In genomic region chr6:86827432-86827831, GRCm38 (mm10) we compare ENCODE assay signal across 15 mouse cellular contexts. TPM values are rescaled to one million over a fixed set of nuclear protein-coding genes. Genes with fewer than 3 reads are reported as not detected.
DNase-seq lines count a peak whose midpoint lies in the region; ATAC-seq and TF ChIP-seq lines count a peak whose summit lies in the region.
"Had no signal": no experiment of that assay in that cellular context is flagged by ENCODE, and none has a peak within 500 bp of the region (broad histone marks: within the 10 kb centered on the region; RNA-seq: fewer than 3 reads in every experiment).

No protein-coding gene starts in this region.

- TF ChIP-seq RAD21 in CH12.LX (IDR thresholded peaks at IDR 0.05; ENCODE audit: low read depth, low read length), result peak; percentile 30

- dilution Hi-C loops in CH12.LX (cut with MboI; ENCODE audit: extremely low pct_ligation_motif_present, extremely low pct_unique_long_range_greater_than_20kb, low sequenced_read_pairs), result no loop called here

- in situ Hi-C loops in CH12.LX (cut with MboI; ENCODE audit: low pct_ligation_motif_present, low pct_unique_long_range_greater_than_20kb, low sequenced_read_pairs), result no loop called here

- no peak overlapping the region for H3K4me2 ChIP-seq in liver, embryonic 11.5 days
- no peak overlapping the region for H3K4me2 ChIP-seq in CH12.LX (ENCODE audit: insufficient read depth, low read depth, poor library complexity, severe bottlenecking)
- no peak overlapping the region for H3K4me2 ChIP-seq in midbrain, embryonic 11.5 days
- H3K4me2 ChIP-seq: forebrain, embryonic 15.5 days; liver, embryonic 15.5 days; neural tube, embryonic 12.5 days had no signal

- no peak for DNase-seq in liver, adult 2 months (ENCODE audit: extremely low read depth, low read depth, low spot score)
- DNase-seq in liver, embryonic 11.5 days (ENCODE audit: low spot score), result no peak
- DNase-seq in CH12.LX (ENCODE audit: extremely low read depth) (no peak), NIH3T3 (ENCODE audit: low read depth) (peak; percentile 58)
- DNase-seq in splenic B cell, adult 2 months (ENCODE audit: low read depth, low spot score), result peak; percentile 58
- DNase-seq in right cerebral cortex, adult 18-20 months, result no peak
- no peak for DNase-seq in midbrain, embryonic 11.5 days (ENCODE audit: low spot score, missing footprints)
- DNase-seq: cerebellum, adult 9-11 months; gastrocnemius, postnatal 14 days; right cerebral cortex, postnatal 14 days had no signal

- no peak overlapping the region for H3K9ac ChIP-seq in liver, adult 2 months (ENCODE audit: low read depth, low read length)
- H3K9ac ChIP-seq in liver, embryonic 11.5 days (ENCODE audit: low read depth, low read length), result no peak overlapping the region
- no peak overlapping the region for H3K9ac ChIP-seq in CH12.LX (ENCODE audit: insufficient read depth, low read depth)
- no peak overlapping the region for H3K9ac ChIP-seq in midbrain, embryonic 11.5 days (ENCODE audit: low read length)
- H3K9ac ChIP-seq: forebrain, embryonic 15.5 days; liver, embryonic 15.5 days; neural tube, embryonic 12.5 days had no signal

- no peak for TF ChIP-seq EP300 in CH12.LX (IDR thresholded peaks at IDR 0.05; ENCODE audit: low read length)

- no peaks in the 10 kb centered on the region for H3K79me2 ChIP-seq in liver, adult 2 months (ENCODE audit: control insufficient read depth, insufficient read depth, low read length)
- H3K79me2 ChIP-seq in CH12.LX (replicated peaks; ENCODE audit: control insufficient read depth, extremely low read depth, insufficient read depth, poor library complexity, severe bottlenecking), result no peaks in the 10 kb centered on the region

- H3K4me3 ChIP-seq in liver, adult 2 months (ENCODE audit: insufficient read depth, low read depth, low read length), result no peak overlapping the region
- H3K4me3 ChIP-seq in liver, embryonic 11.5 days (ENCODE audit: low read depth, low read length), result no peak overlapping the region
- no peak overlapping the region for H3K4me3 ChIP-seq in CH12.LX (replicated peaks in 1 of 3; ENCODE audit: low read depth in 2 of 3, low read length in 2 of 3, poor library complexity in 1 of 3)
- H3K4me3 ChIP-seq in midbrain, embryonic 11.5 days (ENCODE audit: low read depth, low read length), result no peak overlapping the region
- H3K4me3 ChIP-seq: forebrain, embryonic 15.5 days; liver, embryonic 15.5 days; midbrain, embryonic 10.5 days; neural tube, embryonic 12.5 days had no signal

- no peaks in the 10 kb centered on the region for H3K36me3 ChIP-seq in liver, adult 2 months (ENCODE audit: control insufficient read depth, insufficient read depth, low read length)
- no peaks in the 10 kb centered on the region for H3K36me3 ChIP-seq in liver, embryonic 11.5 days (ENCODE audit: control insufficient read depth, insufficient read depth, low read length)
- H3K36me3 ChIP-seq in CH12.LX (replicated peaks in 1 of 2; ENCODE audit: control insufficient read depth in 1 of 2, insufficient read depth in 1 of 2, low read length in 1 of 2), result no peaks in the 10 kb centered on the region
- H3K36me3 ChIP-seq in splenic B cell, adult 2 months (ENCODE audit: control insufficient read depth, insufficient read depth, low read length, poor library complexity, severe bottlenecking), result no peaks in the 10 kb centered on the region
- H3K36me3 ChIP-seq in midbrain, embryonic 11.5 days (ENCODE audit: control insufficient read depth, insufficient read depth, low read length), result no peaks in the 10 kb centered on the region
- H3K36me3 ChIP-seq: forebrain, embryonic 15.5 days; liver, embryonic 15.5 days; midbrain, embryonic 10.5 days; neural tube, embryonic 12.5 days had no signal

- no peaks in the 10 kb centered on the region for H3K27me3 ChIP-seq in liver, adult 2 months (ENCODE audit: control insufficient read depth, insufficient read depth, low read length)
- H3K27me3 ChIP-seq in liver, embryonic 11.5 days (replicated peaks; ENCODE audit: control insufficient read depth, insufficient read depth, low read length), result peaks cover 3% of the 10 kb centered on the region; the same call in 1 of the 2 replicates
- H3K27me3 ChIP-seq in CH12.LX (replicated peaks), result no peaks in the 10 kb centered on the region
- no peaks in the 10 kb centered on the region for H3K27me3 ChIP-seq in splenic B cell, adult 2 months (ENCODE audit: control insufficient read depth, insufficient read depth, low read length, poor library complexity, severe bottlenecking)
- H3K27me3 ChIP-seq in midbrain, embryonic 11.5 days (ENCODE audit: control insufficient read depth, insufficient read depth, low read length), result no peaks in the 10 kb centered on the region
- H3K27me3 ChIP-seq: forebrain, embryonic 15.5 days had no signal

- ATAC-seq in liver, embryonic 11.5 days (replicated peaks; ENCODE audit: low FRiP score), result no peak
- ATAC-seq in midbrain, embryonic 11.5 days (ENCODE audit: low FRiP score), result no peak
- ATAC-seq: forebrain, embryonic 15.5 days; hindbrain, embryonic 16.5 days had no signal

- TF ChIP-seq CTCF in liver, adult 2 months (IDR thresholded peaks at IDR 0.05; ENCODE audit: low read depth, low read length), result peak; percentile 50; the same call in 1 of the 2 replicates
- TF ChIP-seq CTCF in CH12.LX (conservative IDR thresholded peaks at IDR 0.05 in 1 of 2, IDR thresholded peaks at IDR 0.05 in 1 of 2; ENCODE audit: low read depth in 2 of 2, low read length in 2 of 2), result peak in 1 of 2 experiments; percentile 63; a peak in 2 of 4 replicates

- H3K4me1 ChIP-seq in liver, adult 2 months (ENCODE audit: control insufficient read depth, insufficient read depth, low read length), result no peaks in the 10 kb centered on the region
- no peaks in the 10 kb centered on the region for H3K4me1 ChIP-seq in liver, embryonic 11.5 days (replicated peaks; ENCODE audit: control insufficient read depth, insufficient read depth, low read length)
- H3K4me1 ChIP-seq in CH12.LX (ENCODE audit: control insufficient read depth in 1 of 2, insufficient read depth in 2 of 2), result peaks cover 9 to 13% of the 10 kb centered on the region in 2 experiments
- 0 out of 2 replicates have a peak, but pooled peaks cover under 1% of the 10 kb centered on the region for H3K4me1 ChIP-seq in midbrain, embryonic 11.5 days (ENCODE audit: control insufficient read depth, insufficient read depth, low read length)

- H3K9me3 ChIP-seq in liver, embryonic 11.5 days (ENCODE audit: control insufficient read depth, low read length), result no peaks in the 10 kb centered on the region
- no peaks in the 10 kb centered on the region for H3K9me3 ChIP-seq in CH12.LX (replicated peaks; ENCODE audit: low read length)
- H3K9me3 ChIP-seq in midbrain, embryonic 11.5 days (ENCODE audit: control insufficient read depth, low read length), result no peaks in the 10 kb centered on the region
- H3K9me3 ChIP-seq: forebrain, embryonic 15.5 days; liver, embryonic 15.5 days; midbrain, embryonic 10.5 days; neural tube, embryonic 12.5 days had no signal

- WGBS in liver, adult 2 months, result 96% methylated on average over 2 of the region's 2 CpGs
- 81% methylated on average over 2 of the region's 2 CpGs for WGBS in liver, embryonic 11.5 days
- 88% methylated on average over 2 of the region's 2 CpGs for WGBS in midbrain, embryonic 11.5 days

- no peak for TF ChIP-seq POLR2A in liver, adult 2 months (IDR thresholded peaks at IDR 0.05; ENCODE audit: extremely low read depth, insufficient read depth, low read length)
- TF ChIP-seq POLR2A in CH12.LX (IDR thresholded peaks at IDR 0.05; ENCODE audit: low read depth, low read length), result no peak

- H3K27ac ChIP-seq in liver, adult 2 months (replicated peaks; ENCODE audit: insufficient read depth, low read depth, low read length), result no peak overlapping the region
- no peak overlapping the region for H3K27ac ChIP-seq in liver, embryonic 11.5 days (ENCODE audit: low read depth, low read length)
- H3K27ac ChIP-seq in CH12.LX (ENCODE audit: insufficient read depth, low read depth), result no peak overlapping the region
- H3K27ac ChIP-seq in midbrain, embryonic 11.5 days (ENCODE audit: low read depth, low read length), result no peak overlapping the region
- H3K27ac ChIP-seq: forebrain, embryonic 15.5 days; liver, embryonic 15.5 days; midbrain, embryonic 10.5 days; neural tube, embryonic 12.5 days had no signal

TF ChIP-seq in CH12.LX, 34 proteins besides CTCF, POLR2A, EP300 and RAD21:
- TF ChIP-seq SMC3 (IDR thresholded peaks at IDR 0.05; ENCODE audit: low read depth, low read length) (peak; percentile 44), ZMIZ1 (IDR thresholded peaks at IDR 0.05; ENCODE audit: low read depth, low read length) (no peak)

RNA-seq across cellular contexts. Expression of gene Aak1, which starts 21.9 kb away (rescaled TPM):
- 2.6 and 5.8 TPM in 2 replicates for total RNA-seq in liver, adult 2 months (2014; rRNA removed)
- polyA plus RNA-seq in liver, adult 2 months (2012; rRNA removed), result 5.2 and 7.2 TPM in 2 replicates
- polyA plus RNA-seq in liver, embryonic 11.5 days (2014; fragmentation: Nextera tagmentation; extraction: Ambion mirVana), result 13.1 TPM in 2 replicates
- total RNA-seq in CH12.LX (2012; rRNA removed) (5.4 and 7.1 TPM in 2 replicates), CH12.LX (2014; rRNA removed) (2.1 and 2.8 TPM in 2 replicates)
- 18.8 and 21.0 TPM in 2 replicates for polyA plus RNA-seq in CH12.LX (2012; ENCODE audit: insufficient read length, low read depth)
- polyA plus RNA-seq in midbrain, embryonic 11.5 days (2014; fragmentation: Nextera tagmentation; extraction: Ambion mirVana), result 17.1 and 21.1 TPM in 2 replicates

RNA-seq across cellular contexts. Expression of gene Anxa4, which starts 34.0 kb away (rescaled TPM):
- 49.1 and 57.6 TPM in 2 replicates for total RNA-seq in liver, adult 2 months (2014; rRNA removed)
- polyA plus RNA-seq in liver, adult 2 months (2012; rRNA removed), result 31.2 and 31.7 TPM in 2 replicates
- 41.8 and 43.0 TPM in 2 replicates for polyA plus RNA-seq in liver, embryonic 11.5 days (2014; fragmentation: Nextera tagmentation; extraction: Ambion mirVana)
- total RNA-seq in CH12.LX (2012; rRNA removed), result 10.7 and 10.8 TPM in 2 replicates
- total RNA-seq in CH12.LX (2014; rRNA removed), result 17.1 and 18.4 TPM in 2 replicates
- 13.7 and 18.1 TPM in 2 replicates for polyA plus RNA-seq in CH12.LX (2012; ENCODE audit: insufficient read length, low read depth)
- 5.4 and 7.0 TPM in 2 replicates for polyA plus RNA-seq in midbrain, embryonic 11.5 days (2014; fragmentation: Nextera tagmentation; extraction: Ambion mirVana)

Comparison
In these comparisons a context has a peak if more than half of its experiments do, and no peak if none do; other contexts are left out.
1. DNase-seq: peak in NIH3T3 (single experiment) and splenic B cell, adult 2 months (single experiment); none in liver, adult 2 months (single experiment), liver, embryonic 11.5 days (single experiment), CH12.LX (single experiment), right cerebral cortex, adult 18-20 months (single experiment) and midbrain, embryonic 11.5 days (single experiment).